In the genomic region with DNA sequence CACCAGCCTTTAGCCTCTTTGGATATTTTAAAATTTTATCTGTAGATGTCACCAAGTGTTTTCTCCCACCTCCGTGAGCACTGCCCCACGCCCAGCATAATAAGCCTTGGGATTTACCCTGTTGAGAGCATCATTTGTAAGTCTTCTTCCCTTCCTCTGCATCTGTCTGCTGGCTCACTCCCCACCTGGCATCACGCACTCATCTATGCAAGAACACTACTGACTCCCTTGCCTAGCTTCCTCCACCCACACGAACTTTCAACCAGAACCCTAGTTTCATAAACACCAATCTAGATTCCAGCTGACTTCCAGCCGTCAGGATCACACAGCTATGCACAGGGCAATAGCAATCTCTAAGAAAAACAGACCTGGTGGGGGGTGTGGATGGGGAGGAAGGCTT, we compare ENCODE assay signal across 24 mouse cellular contexts.
DNase-seq lines count a peak whose midpoint lies in the region; ATAC-seq lines count a peak whose summit lies in the region.
"Had no signal": no experiment of that assay in that cellular context is flagged by ENCODE, and none has a peak within 500 bp of the region (broad histone marks: within the 10 kb centered on the region; RNA-seq: fewer than 3 reads in every experiment).

No protein-coding gene starts in this region.

- no peak overlapping the region for H3K27ac ChIP-seq in hindbrain, embryonic 13.5 days
- H3K27ac ChIP-seq: forebrain, embryonic 10.5 days; forebrain, embryonic 13.5 days; gastrocnemius, adult 2 months; heart, embryonic 13.5 days; hindbrain, embryonic 15.5 days had no signal

- no peak overlapping the region for H3K9ac ChIP-seq in hindbrain, embryonic 13.5 days
- H3K9ac ChIP-seq: forebrain, embryonic 13.5 days; heart, embryonic 13.5 days; hindbrain, embryonic 15.5 days had no signal

- ATAC-seq in frontal cortex, adult (ENCODE audit: low TSS enrichment): peak; percentile 65
- no peak for ATAC-seq in hindbrain, embryonic 13.5 days (ENCODE audit: low FRiP score)
- ATAC-seq: activated CD4-positive, CD25-positive, alpha-beta regulatory T cell, adult 4 months; forebrain, embryonic 13.5 days; forebrain, embryonic 16.5 days had no signal

- DNase-seq in frontal cortex, postnatal 10 days (ENCODE audit: low spot score in 2 of 2): no peak
- DNase-seq in layer of hippocampus, adult 11-12 months (ENCODE audit: low spot score): peak; percentile 8
- DNase-seq in layer of hippocampus, adult 9-10 months (ENCODE audit: low spot score): no peak
- peak; percentile 40 for DNase-seq in right cerebral cortex, adult 18-20 months
- DNase-seq in right cerebral cortex, postnatal 4 days: no peak
- DNase-seq in right cerebral cortex, postnatal 36 days (ENCODE audit: low spot score in 2 of 2): peak; percentile 16 to 41
- DNase-seq: adrenal gland, adult 8-10 months; adrenal gland, postnatal 25 days; cerebellum, adult 18-20 months; cerebellum, adult 9-10 months; cerebellum, postnatal 14 days; gastrocnemius, adult 2 months; gastrocnemius, postnatal 14 days; heart, adult 18-20 months; heart, postnatal 14 days; heart, postnatal 4 days had no signal

- no peaks in the 10 kb centered on the region for H3K36me3 ChIP-seq in hindbrain, embryonic 13.5 days
- H3K36me3 ChIP-seq: forebrain, embryonic 10.5 days; heart, embryonic 13.5 days; hindbrain, embryonic 15.5 days had no signal

- H3K9me3 ChIP-seq in hindbrain, embryonic 13.5 days: no peaks in the 10 kb centered on the region
- H3K9me3 ChIP-seq: forebrain, embryonic 10.5 days; forebrain, embryonic 13.5 days; heart, embryonic 13.5 days; hindbrain, embryonic 15.5 days had no signal

- no peak overlapping the region for H3K4me3 ChIP-seq in hindbrain, embryonic 13.5 days
- H3K4me3 ChIP-seq: forebrain, embryonic 10.5 days; forebrain, embryonic 13.5 days; gastrocnemius, adult 2 months; heart, embryonic 13.5 days; hindbrain, embryonic 15.5 days had no signal

- H3K4me1 ChIP-seq in hindbrain, embryonic 13.5 days (replicated peaks): no peaks in the 10 kb centered on the region
- H3K4me1 ChIP-seq: forebrain, embryonic 10.5 days; forebrain, embryonic 13.5 days; heart, embryonic 13.5 days; hindbrain, embryonic 15.5 days had no signal

- 0 out of 2 replicates have a peak, but pooled peaks cover 3% of the 10 kb centered on the region for H3K27me3 ChIP-seq in hindbrain, embryonic 13.5 days
- H3K27me3 ChIP-seq: forebrain, embryonic 13.5 days; heart, embryonic 13.5 days; hindbrain, embryonic 15.5 days had no signal

- WGBS in hindbrain, embryonic 13.5 days: 81% methylated on average over 5 of the region's 5 CpGs

- H3K4me2 ChIP-seq in hindbrain, embryonic 13.5 days: no peak overlapping the region
- H3K4me2 ChIP-seq: forebrain, embryonic 13.5 days; heart, embryonic 13.5 days; hindbrain, embryonic 15.5 days had no signal

Comparison
In these comparisons a context has a peak if more than half of its experiments do, and no peak if none do; other contexts are left out.
1. DNase-seq: peak in layer of hippocampus, adult 11-12 months (single experiment), right cerebral cortex, adult 18-20 months (single experiment) and right cerebral cortex, postnatal 36 days (2 of 2); none in frontal cortex, postnatal 10 days (0 of 2), layer of hippocampus, adult 9-10 months (single experiment) and right cerebral cortex, postnatal 4 days (single experiment).